Mouse (Mus musculus) liver, embryonic 14.5 days (tissue): Measurements from ENCODE around the gene Eomes. TPM values are rescaled to one million over a fixed set of nuclear protein-coding genes. Genes with fewer than 3 reads are reported as not detected.

Experiments used
- ATAC-seq: fragments of 200-750 bp; cut with Nextera tagmentation; 2 replicates; pipeline ENCODE4 v1.8.0; 2017; ENCODE audit warnings: moderate number of reproducible peaks, mild to moderate bottlenecking, moderate library complexity; ENCODE audit not compliant: insufficient read depth
- DNase-seq, 3 experiments: peaks; one replicate each; pipeline ENCODE4 v3.0.0-alpha.2; 2012 to 2013; ENCODE audit warnings: low read depth in 3 of 3, low spot score in 3 of 3
- H3K27ac ChIP-seq: fragments of 300-500 bp; sonication (generic); 2 replicates; pipeline ENCODE4 v1.5.1; 2014; ENCODE audit warnings: moderate library complexity, mild to moderate bottlenecking, control low read depth, inconsistent platforms
- H3K27me3 ChIP-seq: fragments of 300-500 bp; sonication (generic); 2 replicates; pipeline ENCODE4 v1.6.1; 2014; ENCODE audit warnings: mild to moderate bottlenecking, low read length, moderate library complexity; ENCODE audit not compliant: control insufficient read depth, insufficient read depth
- H3K36me3 ChIP-seq: fragments of 300-500 bp; sonication (generic); replicated peaks from 2 replicates; pipeline ENCODE4 v1.6.1; 2014; ENCODE audit warnings: low read depth; ENCODE audit not compliant: control insufficient read depth, insufficient read depth
- H3K4me1 ChIP-seq, 2 experiments: fragments of 200-500 bp in 1 of 2; fragments of 300-500 bp in 1 of 2; sonication (generic) in 1 of 2; replicated peaks; 2 replicates each; pipeline ENCODE4 v1.6.1; 2012 to 2014; ENCODE audit warnings: antibody characterized with exemption in 1 of 2, inconsistent platforms in 1 of 2, low read length in 1 of 2; ENCODE audit not compliant: control insufficient read depth in 2 of 2, insufficient read depth in 2 of 2
- H3K4me2 ChIP-seq: fragments of 300-500 bp; sonication (generic); 2 replicates; pipeline ENCODE4 v1.6.1; 2014; ENCODE audit warnings: low read depth, mild to moderate bottlenecking, control low read depth, moderate library complexity
- H3K4me3 ChIP-seq, 2 experiments: fragments of 200-500 bp in 1 of 2; fragments of 300-500 bp in 1 of 2; sonication (generic) in 1 of 2; 2 replicates each; pipeline ENCODE4 v1.5.1; 2012 to 2014; ENCODE audit warnings: low read depth in 2 of 2, low read length in 2 of 2, mild to moderate bottlenecking in 2 of 2, control low read depth in 1 of 2, inconsistent platforms in 1 of 2, moderate library complexity in 1 of 2; ENCODE audit not compliant: insufficient read depth in 1 of 2
- H3K9ac ChIP-seq: fragments of 300-500 bp; sonication (generic); replicated peaks from 2 replicates; pipeline ENCODE4 v1.6.1; 2014; ENCODE audit warnings: mild to moderate bottlenecking, control low read depth, moderate library complexity
- H3K9me3 ChIP-seq: fragments of 300-500 bp; sonication (generic); 2 replicates; pipeline ENCODE4 v1.6.1; 2016; ENCODE audit warnings: low read length, mixed read lengths; ENCODE audit not compliant: control insufficient read depth
- CTCF ChIP-seq: IDR thresholded peaks from 2 replicates; pipeline ENCODE4 v1.5.1; 2016; ENCODE audit warnings: antibody characterized with exemption, low read depth, control low read depth
- EP300 ChIP-seq: IDR thresholded peaks from 2 replicates; pipeline ENCODE4 v1.6.1; 2016; ENCODE audit warnings: antibody characterized with exemption, low read depth
- WGBS: fragments of 180-500 bp; shearing (Covaris S2); extraction: QIAGEN DNeasy Blood & Tissue Kit; methylation state at CpG from one replicate; pipeline ENCODE4 v1.1.7; 2014; ENCODE audit not compliant: insufficient replicate concordance; 5-methylcytosine and 5-hydroxymethylcytosine counted together
- polyA plus RNA-seq, 2 experiments: library from polyadenylated mRNA; depleted of rRNA in 1 of 2; stranded (reverse) in 1 of 2; unstranded in 1 of 2; fragments of >200 nt; fragmentation: Nextera tagmentation in 1 of 2; extraction: Ambion mirVana in 1 of 2; gene quantifications; 2 replicates each; pipeline versions ENCODE4 v1.2.1 to v1.2.3; 2012 to 2014

Gene Eomes
- polyA plus RNA-seq, 2 experiments: 0.04 TPM; not detected in 1

DNA sequence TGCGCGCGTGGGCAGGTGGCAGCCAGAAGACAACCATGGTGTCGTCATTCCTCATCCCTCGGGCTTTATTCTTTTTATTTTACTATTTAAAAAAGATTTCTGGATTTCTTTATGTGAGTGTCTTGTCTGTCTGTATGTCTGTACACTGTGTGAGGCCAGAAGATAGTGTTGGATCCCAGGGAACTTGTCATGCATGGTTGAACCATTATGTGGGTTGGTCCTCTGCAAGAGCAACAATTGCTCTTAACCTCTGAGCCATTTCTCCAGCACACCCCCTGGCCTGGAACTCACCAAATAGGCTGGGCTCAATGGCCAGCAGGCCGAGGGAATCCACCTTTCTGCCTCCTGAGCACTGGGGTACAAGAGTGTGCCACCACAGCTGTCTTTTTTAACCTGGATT, 29.5 kb downstream of the Eomes start:
- H3K4me1 ChIP-seq: peaks cover 6 to 25% of the 10 kb centered on the region in 2 experiments
- H3K9ac ChIP-seq: peak overlapping the region; percentile 87
- TF ChIP-seq CTCF (no peak), EP300 (no peak)
- H3K27me3 ChIP-seq: no peaks in the 10 kb centered on the region
- ATAC-seq (no peak), DNase-seq (no peak)
- WGBS: 79% methylated on average over 6 of the region's 6 CpGs
- peak overlapping the region; percentile 95 for H3K4me2 ChIP-seq
- H3K27ac ChIP-seq: no peak overlapping the region
- H3K9me3 ChIP-seq: no peaks in the 10 kb centered on the region
- no peaks in the 10 kb centered on the region for H3K36me3 ChIP-seq
- peak overlapping the region in 1 of 2 experiments; percentile 78; a peak in 2 of 4 replicates for H3K4me3 ChIP-seq

DNA sequence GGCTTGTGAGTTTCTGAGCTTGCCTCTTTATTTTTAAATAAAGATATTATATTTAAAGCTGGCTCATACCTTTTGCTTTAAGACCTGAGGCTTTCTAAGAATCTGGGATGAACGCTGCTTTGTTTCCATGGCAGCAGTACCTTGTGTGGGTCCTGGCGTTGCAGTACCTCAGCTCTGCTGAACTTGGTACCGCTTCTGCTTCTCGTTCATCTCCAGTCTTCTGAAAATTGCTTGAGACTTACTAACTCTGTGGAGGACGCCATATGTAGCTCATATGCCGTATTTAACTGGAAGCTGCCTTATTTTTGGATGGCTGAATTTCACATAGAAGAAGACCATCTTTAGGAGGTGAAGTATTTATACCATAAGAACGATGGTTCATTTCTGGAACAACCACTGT, 30.6 kb downstream of the Eomes start:
- no peak for DNase-seq
- TF ChIP-seq EP300 (no peak), CTCF (no peak)
- ATAC-seq: no peak
- peaks cover 8 to 27% of the 10 kb centered on the region in 2 experiments for H3K4me1 ChIP-seq
- no peaks in the 10 kb centered on the region for H3K9me3 ChIP-seq
- H3K27me3 ChIP-seq: no peaks in the 10 kb centered on the region
- no peaks in the 10 kb centered on the region for H3K36me3 ChIP-seq
- H3K9ac ChIP-seq: no peak overlapping the region
- WGBS: 80% methylated on average over 7 of the region's 7 CpGs
- no peak overlapping the region for H3K4me2 ChIP-seq
- H3K27ac ChIP-seq: no peak overlapping the region
- no peak overlapping the region for H3K4me3 ChIP-seq

DNA sequence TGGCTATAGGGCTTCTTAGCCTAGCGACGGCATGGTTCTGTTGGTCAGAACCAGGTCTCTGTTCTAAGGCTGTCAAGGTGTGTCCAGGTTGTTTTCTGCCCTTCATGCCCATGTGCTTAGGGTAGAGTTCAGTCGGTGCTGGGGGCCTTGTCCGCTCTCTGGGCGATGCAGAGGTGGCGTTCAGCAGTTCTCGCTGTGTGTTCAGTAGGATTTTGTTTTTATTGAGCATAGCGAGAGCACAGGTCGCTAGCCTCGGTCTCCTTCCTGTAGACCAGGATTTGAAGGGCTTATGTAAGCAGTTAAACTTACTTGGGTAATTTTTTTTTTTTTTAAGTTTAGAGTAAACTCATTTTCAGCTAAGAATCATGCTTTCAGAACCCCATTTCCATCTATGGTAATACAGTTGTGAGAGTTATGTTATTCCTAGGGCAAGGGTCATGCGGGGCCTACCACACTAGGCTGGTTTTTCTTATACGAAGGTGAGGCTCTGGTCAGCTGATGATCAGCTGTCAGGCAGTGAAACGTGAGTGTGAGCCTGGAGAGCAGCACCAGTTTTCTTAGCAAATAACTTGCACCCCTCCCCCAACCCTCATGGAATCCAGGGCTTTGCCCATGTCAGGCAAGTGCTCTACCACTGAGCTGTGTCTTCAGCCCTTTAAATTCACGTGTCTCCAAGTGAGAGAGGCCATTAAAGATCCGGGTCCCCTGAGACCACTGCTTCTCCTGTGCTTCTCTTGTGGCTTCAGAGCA, 33.1 kb downstream of the Eomes start:
- Histone ChIP-seq H3K27me3 (no peaks in the 10 kb centered on the region), H3K9ac (no peak overlapping the region), H3K4me2 (no peak overlapping the region), H3K4me1 (peaks cover 8 to 22% of the 10 kb centered on the region in 2 experiments), H3K9me3 (no peaks in the 10 kb centered on the region), H3K36me3 (peaks cover 10% of the 10 kb centered on the region), H3K4me3 (no peak overlapping the region), H3K27ac (no peak overlapping the region)
- no peak for DNase-seq
- TF ChIP-seq CTCF (no peak), EP300 (no peak)
- 68% methylated on average over 15 of the region's 15 CpGs for WGBS
- ATAC-seq: no peak

DNA sequence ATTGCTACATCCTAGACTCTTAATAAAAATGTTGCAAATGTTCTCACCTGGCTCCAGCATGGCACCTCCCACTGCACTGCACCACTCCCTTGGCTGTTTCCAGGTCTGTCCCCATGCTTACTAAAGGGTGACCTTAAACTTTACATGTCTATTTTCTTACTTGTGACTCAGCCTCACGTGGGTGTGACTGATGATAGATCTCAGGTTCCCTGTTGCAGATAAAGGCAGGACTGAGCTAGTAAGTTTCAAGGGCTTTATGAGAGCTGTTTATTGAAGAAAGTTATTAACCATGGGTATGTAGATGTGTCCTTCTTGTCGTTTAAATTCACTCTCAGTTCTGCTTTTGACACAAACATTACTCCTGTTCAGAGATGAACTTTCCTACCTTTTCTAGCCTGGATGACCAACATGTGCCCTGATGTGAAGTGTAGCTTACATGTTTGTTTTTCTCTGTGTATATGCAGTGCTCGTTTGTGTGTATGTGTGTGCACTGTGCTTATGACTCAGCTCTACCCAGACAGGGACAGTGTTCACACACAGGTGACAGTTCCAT, 34.7 kb downstream of the Eomes start:
- no peak for TF ChIP-seq EP300
- TF ChIP-seq CTCF: no peak
- no peak overlapping the region for H3K4me2 ChIP-seq
- no peak for DNase-seq

DNA sequence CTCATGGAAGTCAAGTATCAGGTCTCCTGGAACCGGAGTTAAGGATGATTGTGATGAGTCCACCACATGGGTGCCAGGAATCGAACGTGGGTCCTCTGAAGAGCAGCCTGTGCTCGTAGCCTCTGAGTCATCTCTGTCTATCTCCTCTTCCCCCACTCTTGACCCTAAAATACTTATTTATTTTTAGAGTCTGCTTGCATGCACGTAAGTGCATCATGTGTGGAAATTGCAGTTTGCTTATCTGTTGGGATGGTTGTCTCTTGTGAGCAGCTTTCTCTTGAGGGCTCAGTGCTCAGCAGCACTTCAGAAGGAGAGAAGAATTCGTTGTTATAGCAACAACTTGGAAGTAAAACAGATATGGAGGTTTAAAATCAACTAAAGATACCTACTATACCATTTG, 37.5 kb downstream of the Eomes start:
- no peak overlapping the region for H3K4me2 ChIP-seq
- ATAC-seq: no peak
- no peak overlapping the region for H3K4me3 ChIP-seq
- no peak for TF ChIP-seq CTCF
- TF ChIP-seq EP300: no peak
- H3K9ac ChIP-seq: no peak overlapping the region
- WGBS: 57% methylated on average over 6 of the region's 6 CpGs
- H3K9me3 ChIP-seq: no peaks in the 10 kb centered on the region
- no peaks in the 10 kb centered on the region for H3K27me3 ChIP-seq
- H3K27ac ChIP-seq: no peak overlapping the region
- no peak for DNase-seq
- H3K36me3 ChIP-seq: peaks cover 10% of the 10 kb centered on the region
- H3K4me1 ChIP-seq: peaks cover 9 to 17% of the 10 kb centered on the region in 2 experiments; a peak in 3 of 4 replicates

More for the DNA sequence above, 34.7 kb downstream of the Eomes start:
- Histone ChIP-seq H3K27me3 (no peaks in the 10 kb centered on the region), H3K4me1 (peaks cover 11 to 20% of the 10 kb centered on the region in 2 experiments; a peak in 3 of 4 replicates), H3K36me3 (peaks cover 10% of the 10 kb centered on the region), H3K9ac (no peak overlapping the region), H3K9me3 (no peaks in the 10 kb centered on the region), H3K27ac (no peak overlapping the region), H3K4me3 (no peak overlapping the region)
- 30% methylated on average over 3 of the region's 3 CpGs for whole genome bisulfite sequencing
- peak; percentile 16; the same call in 1 of the 2 replicates for ATAC-seq
